Mouse (Mus musculus) heart, embryonic 10.5 days (tissue): ENCODE results near the gene G6pc. TPM values are rescaled to one million over a fixed set of nuclear protein-coding genes. Genes with fewer than 3 reads are reported as not detected.
A peak's percentile ranks its signal among the peaks of the same experiment; 100 is the strongest.

ENCODE experiments used
- DNase-seq: peaks from one replicate; pipeline ENCODE4 v3.0.0-alpha.2; 2017; ENCODE audit warnings: low spot score
- H3K27ac ChIP-seq: fragments of 300-500 bp; sonication (generic); 2 replicates; pipeline ENCODE4 v1.5.1; 2016; ENCODE audit warnings: mild to moderate bottlenecking
- H3K27me3 ChIP-seq: fragments of 300-500 bp; sonication (generic); 2 replicates; pipeline ENCODE4 v1.6.1; 2016; ENCODE audit warnings: mild to moderate bottlenecking; ENCODE audit not compliant: poor library complexity, insufficient read depth, severe bottlenecking
- H3K36me3 ChIP-seq: fragments of 300-500 bp; sonication (generic); 2 replicates; pipeline ENCODE4 v1.6.1; 2016; ENCODE audit warnings: mild to moderate bottlenecking, moderate library complexity
- H3K4me1 ChIP-seq: fragments of 300-500 bp; sonication (generic); 2 replicates; pipeline ENCODE4 v1.6.1; 2016; ENCODE audit warnings: mild to moderate bottlenecking
- H3K4me3 ChIP-seq: fragments of 300-500 bp; sonication (generic); 2 replicates; pipeline ENCODE4 v1.5.1; 2016; ENCODE audit warnings: mild to moderate bottlenecking, moderate library complexity
- H3K9me3 ChIP-seq: fragments of 300-500 bp; sonication (generic); 2 replicates; pipeline ENCODE4 v1.6.1; 2016; ENCODE audit warnings: mild to moderate bottlenecking, moderate library complexity
- WGBS: fragments of 180-500 bp; shearing (Covaris S2); methylation state at CpG from one replicate; pipeline ENCODE4 v1.1.7; 2016; 5-methylcytosine and 5-hydroxymethylcytosine counted together
- polyA plus RNA-seq: library from polyadenylated mRNA; unstranded; fragments of >200 nt; fragmentation: Nextera tagmentation; extraction: Ambion mirVana; gene quantifications from 2 replicates; pipeline ENCODE4 v1.2.1, GENCODE M21; 2016

Gene G6pc
- polyA plus RNA-seq, 1 experiment from 2014 or later = not detected

- WGBS = 1% methylated on average over 8 of the region's 9 CpGs
- H3K27ac ChIP-seq = peak overlapping the region; percentile 75
Observed at GRCm38 (mm10) chr11:101338123-101338760, 29.1 kb upstream of the G6pc start.

DNA sequence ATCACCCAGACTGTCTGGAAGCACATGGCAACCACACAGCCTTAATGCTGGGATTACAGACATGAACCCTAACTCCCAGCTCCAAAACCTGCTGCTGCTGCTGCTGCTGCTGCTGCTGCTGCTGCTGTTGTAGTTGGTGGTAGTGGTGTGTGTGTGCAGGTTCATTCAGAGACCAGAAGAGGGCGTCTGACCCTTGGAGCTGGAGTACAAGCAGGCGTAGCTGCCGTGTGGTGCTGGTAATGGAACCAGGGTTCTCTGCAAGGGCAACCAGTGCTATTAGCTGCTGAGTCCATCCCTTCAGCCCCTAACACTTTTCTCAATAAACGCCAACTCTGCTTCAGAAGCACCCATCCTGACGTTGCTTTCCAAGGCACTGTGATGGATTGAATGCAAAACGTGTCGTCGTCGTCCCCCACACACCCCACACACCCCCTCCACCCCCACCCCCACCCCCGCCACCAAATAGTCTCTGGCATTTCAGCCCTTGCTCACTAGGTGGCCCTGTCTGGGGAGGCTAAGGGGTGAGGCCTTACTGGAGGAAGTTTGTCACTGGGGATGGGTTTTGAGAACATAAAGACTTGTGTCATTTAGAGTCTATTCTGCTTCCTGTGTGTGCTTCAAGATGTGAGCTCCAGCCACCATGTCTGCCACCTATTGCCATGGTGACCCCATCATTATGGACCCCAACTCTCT lies 20.1 kb upstream of the G6pc start:
- no peak overlapping the region for H3K4me3 ChIP-seq
- no peak overlapping the region for H3K27ac ChIP-seq
- H3K9me3 ChIP-seq = no peaks in the 10 kb centered on the region
- WGBS = 68% methylated on average over 10 of the region's 10 CpGs
- H3K4me1 ChIP-seq = peaks cover 18% of the 10 kb centered on the region
- 0 out of 2 replicates have a peak, but pooled peaks cover 2% of the 10 kb centered on the region for H3K36me3 ChIP-seq
- H3K27me3 ChIP-seq = no peaks in the 10 kb centered on the region; the same call in 1 of the 2 replicates
- no peak for DNase-seq

More at GRCm38 (mm10) chr11:101338123-101338760, 29.1 kb upstream of the G6pc start:
- DNase-seq = peak; percentile 84
- Histone ChIP-seq H3K36me3 (no peaks in the 10 kb centered on the region), H3K4me3 (peak overlapping the region; percentile 46), H3K4me1 (peaks cover 23% of the 10 kb centered on the region), H3K9me3 (no peaks in the 10 kb centered on the region), H3K27me3 (no peaks in the 10 kb centered on the region)

- 0 out of 2 replicates have a peak, but pooled peaks cover 2% of the 10 kb centered on the region for H3K36me3 ChIP-seq
- no peak for DNase-seq
- H3K27ac ChIP-seq = no peak overlapping the region
- H3K4me1 ChIP-seq = peaks cover 19% of the 10 kb centered on the region
- H3K27me3 ChIP-seq = no peaks in the 10 kb centered on the region; the same call in 1 of the 2 replicates
- no peaks in the 10 kb centered on the region for H3K9me3 ChIP-seq
- no peak overlapping the region for H3K4me3 ChIP-seq
- WGBS = 60% methylated on average over 7 of the region's 7 CpGs
Observed at GRCm38 (mm10) chr11:101348774-101349173, 18.6 kb upstream of the G6pc start.

DNA sequence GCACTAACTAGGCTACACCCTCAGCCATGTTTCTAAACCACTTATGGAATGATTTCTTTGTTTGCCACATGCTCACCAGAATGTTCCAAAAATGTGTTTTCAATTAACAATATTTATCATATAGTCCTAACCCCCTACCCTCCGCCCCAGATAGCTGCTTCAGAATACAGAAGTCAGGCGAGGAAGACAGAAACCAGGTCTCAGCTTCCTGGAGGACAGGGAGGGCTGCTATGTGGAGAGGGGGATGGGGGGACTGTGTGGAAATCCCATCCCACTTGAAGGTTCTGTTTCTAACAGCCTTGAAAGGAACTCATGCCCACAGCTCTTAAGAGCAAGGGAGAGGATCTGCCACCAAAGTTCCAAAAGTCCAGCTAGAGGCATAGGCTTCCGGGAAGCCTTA lies 18.1 kb upstream of the G6pc start:
- WGBS = 73% methylated on average over 3 of the region's 3 CpGs

GRCm38 (mm10) chr11:101351100-101351720 lies 16.2 kb upstream of the G6pc start:
- Histone ChIP-seq H3K9me3 (no peaks in the 10 kb centered on the region), H3K27me3 (no peaks in the 10 kb centered on the region; the same call in 1 of the 2 replicates), H3K4me1 (peaks cover 19% of the 10 kb centered on the region), H3K4me3 (no peak overlapping the region), H3K27ac (0 out of 2 replicates have a peak overlapping the region, but pooled peaks have one; percentile 10), H3K36me3 (0 out of 2 replicates have a peak, but pooled peaks cover 2% of the 10 kb centered on the region)
- DNase-seq = no peak
- 54% methylated on average over 11 of the region's 11 CpGs for WGBS

More for the DNA sequence above, 18.1 kb upstream of the G6pc start:
- Histone ChIP-seq H3K4me3 (no peak overlapping the region), H3K9me3 (no peaks in the 10 kb centered on the region), H3K27me3 (no peaks in the 10 kb centered on the region; the same call in 1 of the 2 replicates), H3K36me3 (0 out of 2 replicates have a peak, but pooled peaks cover 2% of the 10 kb centered on the region), H3K4me1 (peaks cover 19% of the 10 kb centered on the region), H3K27ac (no peak overlapping the region)
- DNase-seq = no peak

- Histone ChIP-seq H3K27ac (0 out of 2 replicates have a peak overlapping the region, but pooled peaks have one; percentile 10), H3K4me1 (peaks cover 19% of the 10 kb centered on the region), H3K36me3 (0 out of 2 replicates have a peak, but pooled peaks cover 2% of the 10 kb centered on the region), H3K9me3 (no peaks in the 10 kb centered on the region), H3K4me3 (no peak overlapping the region), H3K27me3 (no peaks in the 10 kb centered on the region; the same call in 1 of the 2 replicates)
- 56% methylated on average over 3 of the region's 3 CpGs for WGBS
- DNase-seq = no peak
Observed at GRCm38 (mm10) chr11:101351721-101352111, 15.6 kb upstream of the G6pc start.

GRCm38 (mm10) chr11:101353436-101353835 lies 13.9 kb upstream of the G6pc start:
- no peaks in the 10 kb centered on the region for H3K9me3 ChIP-seq
- H3K4me1 ChIP-seq = peaks cover 21% of the 10 kb centered on the region
- no peak overlapping the region for H3K27ac ChIP-seq
- H3K27me3 ChIP-seq = no peaks in the 10 kb centered on the region; the same call in 1 of the 2 replicates
- WGBS = 87% methylated on average over 12 of the region's 12 CpGs
- H3K36me3 ChIP-seq = 0 out of 2 replicates have a peak, but pooled peaks cover 2% of the 10 kb centered on the region
- H3K4me3 ChIP-seq = no peak overlapping the region
- DNase-seq = no peak

GRCm38 (mm10) chr11:101354438-101355010 lies 12.8 kb upstream of the G6pc start:
- WGBS = 81% methylated on average over 5 of the region's 5 CpGs
- no peak overlapping the region for H3K4me3 ChIP-seq
- 0 out of 2 replicates have a peak, but pooled peaks cover 2% of the 10 kb centered on the region for H3K36me3 ChIP-seq
- H3K27ac ChIP-seq = no peak overlapping the region
- H3K27me3 ChIP-seq = no peaks in the 10 kb centered on the region; the same call in 1 of the 2 replicates
- no peaks in the 10 kb centered on the region for H3K9me3 ChIP-seq
- DNase-seq = no peak
- H3K4me1 ChIP-seq = peaks cover 16% of the 10 kb centered on the region

- no peak overlapping the region for H3K4me3 ChIP-seq
- 82% methylated on average over 2 of the region's 2 CpGs for WGBS
- no peak for DNase-seq
- no peak overlapping the region for H3K27ac ChIP-seq
- no peaks in the 10 kb centered on the region for H3K9me3 ChIP-seq
- no peaks in the 10 kb centered on the region; the same call in 1 of the 2 replicates for H3K27me3 ChIP-seq
- 0 out of 2 replicates have a peak, but pooled peaks cover 2% of the 10 kb centered on the region for H3K36me3 ChIP-seq
- peaks cover 30% of the 10 kb centered on the region for H3K4me1 ChIP-seq
Observed at GRCm38 (mm10) chr11:101355916-101356315, 11.4 kb upstream of the G6pc start.

GRCm38 (mm10) chr11:101357505-101358182 lies 9.7 kb upstream of the G6pc start:
- WGBS = 74% methylated on average over 3 of the region's 3 CpGs
- Histone ChIP-seq H3K4me3 (no peak overlapping the region), H3K27ac (no peak overlapping the region), H3K9me3 (no peaks in the 10 kb centered on the region), H3K27me3 (no peaks in the 10 kb centered on the region), H3K36me3 (no peaks in the 10 kb centered on the region), H3K4me1 (peaks cover 30% of the 10 kb centered on the region)
- no peak for DNase-seq

GRCm38 (mm10) chr11:101359776-101360175 lies 7.6 kb upstream of the G6pc start:
- H3K27me3 ChIP-seq = no peaks in the 10 kb centered on the region
- H3K4me1 ChIP-seq = peaks cover 36% of the 10 kb centered on the region
- peak overlapping the region; percentile 83; the same call in 1 of the 2 replicates for H3K27ac ChIP-seq
- no peaks in the 10 kb centered on the region for H3K36me3 ChIP-seq
- H3K9me3 ChIP-seq = no peaks in the 10 kb centered on the region
- H3K4me3 ChIP-seq = no peak overlapping the region
- DNase-seq = no peak
- WGBS = 56% methylated on average over 9 of the region's 9 CpGs

- no peaks in the 10 kb centered on the region for H3K36me3 ChIP-seq
- no peaks in the 10 kb centered on the region for H3K27me3 ChIP-seq
- DNase-seq = no peak
- peak overlapping the region; percentile 83 for H3K27ac ChIP-seq
- no peak overlapping the region for H3K4me3 ChIP-seq
- peaks cover 39% of the 10 kb centered on the region for H3K4me1 ChIP-seq
- H3K9me3 ChIP-seq = no peaks in the 10 kb centered on the region
- WGBS = 37% methylated on average over 3 of the region's 3 CpGs
Observed at GRCm38 (mm10) chr11:101360651-101361113, 6.7 kb upstream of the G6pc start.
